Mouse (Mus musculus) spleen, adult 2 months (tissue): ENCODE results near the gene D8Ertd738e. TPM values are rescaled to one million over a fixed set of nuclear protein-coding genes. Genes with fewer than 3 reads are reported as not detected.

Experiments
- DNase-seq, 2 experiments: peaks; one replicate each; pipeline versions ENCODE4 v3.0.0 to v3.0.0-alpha.2; 2012 to 2021; ENCODE audit warnings: low spot score in 2 of 2, low read depth in 1 of 2
- H3K27ac ChIP-seq: fragments of 200-500 bp; 2 replicates; pipeline ENCODE4 v1.5.1; 2012; ENCODE audit warnings: low read length, inconsistent platforms; ENCODE audit not compliant: insufficient read depth
- H3K27me3 ChIP-seq: fragments of 200-500 bp; 2 replicates; pipeline ENCODE4 v1.6.1; 2012; ENCODE audit warnings: mild to moderate bottlenecking, moderate library complexity, low read length, inconsistent platforms; ENCODE audit not compliant: control insufficient read depth, insufficient read depth
- H3K36me3 ChIP-seq: fragments of 200-500 bp; 2 replicates; pipeline ENCODE4 v1.6.1; 2012; ENCODE audit warnings: mild to moderate bottlenecking, low read length, inconsistent platforms; ENCODE audit not compliant: control insufficient read depth, insufficient read depth
- H3K4me1 ChIP-seq: fragments of 200-500 bp; 2 replicates; pipeline ENCODE4 v1.6.1; 2011; ENCODE audit warnings: inconsistent platforms; ENCODE audit not compliant: control insufficient read depth, insufficient read depth, insufficient read length
- H3K4me3 ChIP-seq: fragments of 200-500 bp; 2 replicates; pipeline ENCODE4 v1.5.1; 2011; ENCODE audit warnings: mild to moderate bottlenecking, inconsistent platforms; ENCODE audit not compliant: insufficient read depth, insufficient read length; ENCODE audit errors: extremely low read depth
- CTCF ChIP-seq: fragments of 200-500 bp; IDR thresholded peaks from 2 replicates; pipeline ENCODE4 v1.5.1; 2011; ENCODE audit warnings: mild to moderate bottlenecking, inconsistent platforms; ENCODE audit not compliant: insufficient read depth, insufficient read length, insufficient replicate concordance; ENCODE audit errors: extremely low read depth
- POLR2A ChIP-seq: fragments of 200-500 bp; IDR thresholded peaks from 2 replicates; pipeline ENCODE4 v1.6.1; 2011; ENCODE audit warnings: low read depth, low read length, inconsistent platforms
- WGBS: fragments of 180-500 bp; shearing (Covaris S2); methylation state at CpG from one replicate; pipeline ENCODE4 v1.1.7; 2018; 5-methylcytosine and 5-hydroxymethylcytosine counted together
- polyA plus RNA-seq: library from polyadenylated mRNA; depleted of rRNA; stranded (reverse); fragments of >200 nt; gene quantifications from 2 replicates; pipeline ENCODE4 v1.2.3, GENCODE M21; 2012

The D8Ertd738e gene
- polyA plus RNA-seq, 1 experiment: 68.3 TPM

DNA sequence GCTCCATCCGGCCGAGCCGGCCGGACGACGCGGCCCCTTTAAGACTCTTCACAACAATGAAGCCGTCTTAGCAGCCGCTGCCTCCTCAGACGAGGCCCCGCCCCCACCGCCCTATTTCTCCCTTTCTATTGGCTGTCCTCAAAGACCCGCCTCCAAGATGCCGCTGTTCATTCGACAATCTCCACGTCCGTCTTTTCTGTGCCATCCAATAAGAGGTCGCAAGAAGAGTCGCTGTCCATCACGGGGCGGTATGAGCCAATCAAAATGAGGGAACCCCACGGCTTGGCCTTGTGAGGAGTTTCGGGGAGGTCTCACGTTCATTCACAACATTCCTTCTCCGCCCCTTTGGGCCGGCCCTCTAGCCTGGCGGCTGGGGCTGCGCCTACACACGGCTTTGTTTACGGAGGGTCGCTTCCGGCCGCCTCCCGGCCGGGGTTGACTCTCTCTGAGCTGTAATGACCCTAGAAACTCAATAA, 12.5 kb downstream of the D8Ertd738e start, which contains the start of gene Zswim4:
Gene Zswim4 (minus strand): TSS at position 58 of the 476 bp plus-strand sequence.
- TF ChIP-seq CTCF (no peak), POLR2A (peak; percentile 25; the same call in 1 of the 2 replicates)
- DNase-seq: peak; percentile 90 to 98
- Histone ChIP-seq H3K27ac (peak within 1 kb of the TSS; percentile 60), H3K4me1 (peaks cover 2% of the 10 kb centered on the region; the same call in 1 of the 2 replicates), H3K36me3 (no peaks in the 10 kb centered on the region), H3K27me3 (no peaks in the 10 kb centered on the region), H3K4me3 (peak within 1 kb of the TSS; percentile 65)
- WGBS: under 1% methylated on average over 35 of the region's 35 CpGs

DNA sequence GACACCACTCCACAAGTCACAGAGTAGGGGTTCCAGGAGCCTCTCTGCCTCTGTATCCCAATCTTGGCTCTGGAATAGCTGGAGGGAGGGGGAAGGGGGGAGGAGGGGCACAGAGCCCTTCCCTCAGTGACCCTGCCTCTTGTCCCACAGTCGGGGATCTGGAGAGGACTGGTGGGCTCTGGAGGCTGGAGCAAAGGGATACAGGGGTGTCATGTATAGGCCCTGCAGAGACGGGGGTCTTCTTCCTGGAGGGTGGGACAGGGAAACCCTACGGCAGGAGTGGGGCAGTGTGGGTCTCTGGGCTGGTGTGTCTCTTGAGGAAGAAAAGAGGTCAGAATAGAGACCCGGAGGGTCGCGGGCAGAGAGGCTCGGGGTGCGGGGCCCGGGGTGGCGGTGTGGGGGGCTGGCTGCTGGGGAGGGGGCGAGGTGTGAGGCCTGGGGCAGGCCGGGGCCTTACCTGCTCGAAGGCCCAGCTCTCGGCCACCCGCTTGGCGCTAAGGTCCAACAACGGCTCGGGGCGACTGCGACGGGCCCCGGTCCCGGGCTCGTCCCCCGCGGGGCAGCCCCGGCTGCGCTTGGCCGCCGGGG, 13.0 kb downstream of the D8Ertd738e start:
- H3K27ac ChIP-seq: no peak overlapping the region
- H3K4me1 ChIP-seq: peaks cover 2% of the 10 kb centered on the region; the same call in 1 of the 2 replicates
- 1% methylated on average over 22 of the region's 30 CpGs for WGBS
- TF ChIP-seq CTCF (no peak), POLR2A (no peak)
- peak overlapping the region; percentile 65 for H3K4me3 ChIP-seq
- peaks cover 2% of the 10 kb centered on the region; the same call in 1 of the 2 replicates for H3K36me3 ChIP-seq
- DNase-seq: no peak
- H3K27me3 ChIP-seq: no peaks in the 10 kb centered on the region

DNA sequence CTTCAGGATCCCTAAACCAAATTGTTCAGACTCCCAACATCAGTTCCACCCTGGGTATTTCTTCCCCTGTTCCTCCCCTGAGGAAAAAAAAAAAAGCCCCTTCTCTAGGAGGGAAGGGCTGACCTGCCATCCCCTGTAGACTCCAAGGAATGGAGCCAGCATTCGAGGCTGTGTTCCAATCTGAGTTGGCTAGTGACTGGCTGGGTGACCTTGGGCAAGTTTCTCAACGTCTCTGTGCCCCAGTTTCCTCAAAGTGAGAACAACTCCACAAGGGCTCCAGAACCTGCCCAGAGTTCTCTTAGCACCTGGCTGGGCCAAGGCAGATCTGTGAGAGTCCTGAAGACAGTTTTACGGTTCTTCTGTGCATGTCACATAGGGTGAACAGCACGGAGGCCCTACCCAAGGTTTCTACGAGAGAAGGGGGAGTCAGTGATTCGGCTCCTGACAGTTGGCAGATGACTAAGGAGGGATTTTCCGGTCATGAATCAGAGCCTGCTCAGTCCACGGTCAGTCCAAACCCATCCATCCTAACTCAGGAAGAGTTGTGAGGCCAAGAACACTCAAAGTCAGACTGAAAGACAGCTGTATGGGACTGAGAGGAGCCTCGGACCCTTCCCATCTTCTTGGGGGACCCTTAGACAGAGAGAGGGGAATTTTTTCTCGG, 13.6 kb downstream of the D8Ertd738e start:
- no peak for TF ChIP-seq POLR2A
- TF ChIP-seq CTCF: no peak
- peaks cover 2% of the 10 kb centered on the region for H3K36me3 ChIP-seq
- no peaks in the 10 kb centered on the region for H3K27me3 ChIP-seq
- 13% methylated on average over 10 of the region's 10 CpGs for WGBS
- H3K4me1 ChIP-seq: peaks cover 2% of the 10 kb centered on the region; the same call in 1 of the 2 replicates
- DNase-seq: no peak
- H3K27ac ChIP-seq: no peak overlapping the region
- H3K4me3 ChIP-seq: peak overlapping the region; percentile 65

DNA sequence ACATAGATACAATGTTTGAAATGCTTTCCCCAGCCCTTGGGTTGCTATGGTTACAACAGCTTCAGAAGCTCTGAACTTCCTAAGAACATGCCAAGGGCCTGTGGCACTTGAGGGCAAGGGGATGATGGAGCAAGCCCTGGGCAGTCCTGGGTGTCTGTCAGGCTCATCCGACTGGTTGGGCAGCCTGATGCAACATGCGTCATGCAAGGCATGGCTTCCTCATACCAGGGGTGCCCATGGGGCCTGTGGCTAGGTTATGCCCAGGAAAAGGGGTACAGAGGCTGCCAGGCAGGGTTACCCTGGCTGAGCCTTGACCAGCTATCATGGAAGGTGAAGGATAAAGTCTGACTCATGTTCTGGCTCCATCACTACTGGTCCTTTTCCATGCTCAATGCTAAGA, 16.5 kb downstream of the D8Ertd738e start:
- Histone ChIP-seq H3K4me3 (no peak overlapping the region), H3K36me3 (peaks cover 10% of the 10 kb centered on the region), H3K4me1 (peaks cover 2% of the 10 kb centered on the region; the same call in 1 of the 2 replicates), H3K27me3 (no peaks in the 10 kb centered on the region), H3K27ac (no peak overlapping the region)
- DNase-seq: no peak
- 83% methylated on average over 2 of the region's 2 CpGs for WGBS
- TF ChIP-seq POLR2A: no peak
- TF ChIP-seq CTCF: no peak

DNA sequence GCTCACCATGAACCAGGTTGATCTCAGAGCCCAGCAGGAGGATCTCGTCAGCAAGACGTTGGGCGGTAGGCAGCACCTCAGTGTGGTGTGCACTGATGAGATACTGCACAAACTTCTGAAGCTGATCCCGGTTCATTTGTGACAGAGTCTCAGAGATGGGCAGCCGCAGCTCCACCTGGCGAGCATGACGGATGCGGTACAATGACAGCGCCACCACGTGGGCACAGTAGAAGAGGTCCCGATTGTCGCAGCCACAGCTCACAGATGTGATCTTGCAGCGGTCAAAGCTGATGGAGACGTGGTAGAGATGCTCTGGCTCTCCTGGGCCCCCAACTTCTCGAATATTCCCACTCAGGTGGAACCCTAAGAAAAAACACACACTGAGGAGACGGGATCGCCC, 18.8 kb downstream of the D8Ertd738e start:
- Histone ChIP-seq H3K4me1 (no peaks in the 10 kb centered on the region), H3K27ac (no peak overlapping the region), H3K27me3 (no peaks in the 10 kb centered on the region), H3K4me3 (no peak overlapping the region), H3K36me3 (peaks cover 16% of the 10 kb centered on the region)
- TF ChIP-seq POLR2A (no peak), CTCF (no peak)
- DNase-seq: no peak
- 79% methylated on average over 17 of the region's 17 CpGs for WGBS

DNA sequence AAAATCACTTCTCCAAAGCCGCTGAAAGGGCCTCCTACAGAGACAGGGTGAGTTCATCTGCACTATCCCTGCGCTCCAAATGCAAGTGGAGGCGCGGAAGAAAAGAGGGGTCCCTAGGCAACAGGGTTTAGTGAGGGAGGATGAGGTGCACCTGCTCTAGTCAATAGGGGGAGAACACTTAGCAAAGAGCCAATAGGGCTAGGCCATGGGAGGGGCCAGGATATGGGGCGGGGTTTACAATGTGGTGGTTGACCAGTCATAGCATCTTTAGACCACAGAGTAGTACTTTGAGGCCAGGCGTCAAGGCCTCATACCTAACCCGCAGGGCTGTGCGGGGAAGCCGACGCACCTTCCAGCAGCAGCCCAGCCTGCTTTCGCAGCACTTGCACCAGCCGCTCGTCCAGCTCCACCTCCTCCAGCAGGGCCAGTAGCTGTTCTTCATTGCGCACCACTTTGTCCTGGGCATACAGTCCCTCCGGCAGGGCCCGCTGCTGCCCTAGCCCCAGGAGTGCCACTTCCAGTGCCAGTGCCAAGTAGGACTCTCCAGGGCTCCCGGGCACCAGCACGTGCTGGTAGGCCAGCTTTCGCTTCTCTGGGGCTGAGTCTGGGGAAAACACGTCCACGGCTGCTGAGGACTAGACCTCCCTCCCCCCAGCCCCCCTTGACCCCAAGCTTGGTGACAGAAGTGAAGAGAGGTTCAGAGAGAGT, 26.0 kb downstream of the D8Ertd738e start:
- no peaks in the 10 kb centered on the region for H3K27me3 ChIP-seq
- H3K4me1 ChIP-seq: peaks cover 5% of the 10 kb centered on the region; the same call in 1 of the 2 replicates
- no peak overlapping the region for H3K27ac ChIP-seq
- WGBS: 88% methylated on average over 21 of the region's 21 CpGs
- DNase-seq: no peak
- TF ChIP-seq CTCF (no peak), POLR2A (no peak)
- H3K4me3 ChIP-seq: no peak overlapping the region
- peaks cover 25% of the 10 kb centered on the region for H3K36me3 ChIP-seq
